14 mouse cellular contexts compared by ENCODE assay signal in the genomic region with DNA sequence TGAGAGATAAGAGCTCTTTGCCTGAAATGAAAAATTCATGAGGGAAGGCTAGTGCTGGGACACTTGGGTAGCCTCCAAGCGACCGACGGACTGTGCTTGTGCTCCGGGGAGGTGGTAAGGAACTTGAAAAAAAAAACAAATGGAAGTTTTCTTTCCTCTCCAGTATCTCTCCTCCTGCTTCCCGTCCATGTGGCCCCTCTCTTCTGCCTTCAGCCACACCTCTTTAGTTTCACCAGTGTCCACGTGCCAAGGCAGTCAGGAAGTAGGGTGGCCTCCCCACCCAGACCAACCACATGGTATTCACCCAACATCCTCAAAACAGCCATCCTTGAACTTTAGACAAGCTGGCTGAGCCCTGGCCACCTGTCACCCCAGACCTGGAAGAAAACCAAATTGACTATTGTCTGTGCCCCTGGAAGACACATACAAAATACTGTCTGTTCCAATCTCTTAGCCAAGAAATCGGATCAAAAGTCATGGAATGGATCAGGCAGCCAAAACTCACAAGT. TPM values are rescaled to one million over a fixed set of nuclear protein-coding genes. Genes with fewer than 3 reads are reported as not detected.
DNase-seq lines count a peak whose midpoint lies in the region; ATAC-seq lines count a peak whose summit lies in the region.
"Had no signal": no experiment of that assay in that cellular context is flagged by ENCODE, and none has a peak within 500 bp of the region (broad histone marks: within the 10 kb centered on the region; RNA-seq: fewer than 3 reads in every experiment).

No protein-coding gene starts in this region.

- no peaks in the 10 kb centered on the region for H3K36me3 ChIP-seq in heart, embryonic 11.5 days (ENCODE audit: control insufficient read depth, insufficient read depth, low read length)
- H3K36me3 ChIP-seq: embryonic facial prominence, embryonic 15.5 days; neural tube, embryonic 12.5 days had no signal

- no peak for ATAC-seq in heart, embryonic 11.5 days (replicated peaks; ENCODE audit: insufficient number of reproducible peaks, low FRiP score, low TSS enrichment)
- ATAC-seq: intestine, postnatal 0 days had no signal

- no peaks in the 10 kb centered on the region for H3K9me3 ChIP-seq in heart, embryonic 11.5 days (replicated peaks; ENCODE audit: control insufficient read depth, low read length)
- H3K9me3 ChIP-seq: embryonic facial prominence, embryonic 15.5 days; neural tube, embryonic 12.5 days had no signal

- peaks cover 3% of the 10 kb centered on the region; the same call in 1 of the 2 replicates for H3K4me1 ChIP-seq in heart, embryonic 11.5 days (ENCODE audit: control insufficient read depth, insufficient read depth, low read length)

- no peak overlapping the region for H3K9ac ChIP-seq in heart, embryonic 11.5 days (ENCODE audit: low read depth, low read length)
- H3K9ac ChIP-seq: embryonic facial prominence, embryonic 15.5 days; neural tube, embryonic 12.5 days had no signal

- DNase-seq in heart, adult 18-20 months = peak; percentile 50 to 67
- DNase-seq in 416B (ENCODE audit: low read depth) (peak; percentile 56), MN1 (ENCODE audit: low spot score) (no peak)
- peak; percentile 56 for DNase-seq in fat pad, adult 2 months (ENCODE audit: extremely low read depth, low read depth, low spot score)
- peak; percentile 71 to 80 for DNase-seq in kidney, postnatal 25 days
- DNase-seq in spleen, postnatal 36 days (ENCODE audit: low spot score in 2 of 2) = no peak
- DNase-seq in frontal cortex, postnatal 14 days (ENCODE audit: low spot score in 2 of 2) = no peak
- DNase-seq: cerebellum, adult 8-10 months; right cerebral cortex, postnatal 14 days had no signal

- no peak overlapping the region for H3K4me3 ChIP-seq in heart, embryonic 11.5 days (ENCODE audit: low read depth, low read length)
- H3K4me3 ChIP-seq: embryonic facial prominence, embryonic 15.5 days; neural tube, embryonic 12.5 days had no signal

- H3K27me3 ChIP-seq in heart, embryonic 11.5 days (ENCODE audit: control insufficient read depth, insufficient read depth, low read length) = no peaks in the 10 kb centered on the region
- H3K27me3 ChIP-seq: embryonic facial prominence, embryonic 15.5 days; neural tube, embryonic 12.5 days had no signal

- H3K27ac ChIP-seq in heart, embryonic 11.5 days (ENCODE audit: low read depth, low read length) = no peak overlapping the region
- H3K27ac ChIP-seq: embryonic facial prominence, embryonic 15.5 days; macrophage; neural tube, embryonic 12.5 days had no signal

- no peak overlapping the region for H3K4me2 ChIP-seq in heart, embryonic 11.5 days
- H3K4me2 ChIP-seq: embryonic facial prominence, embryonic 15.5 days; neural tube, embryonic 12.5 days had no signal

- 45% methylated on average over 7 of the region's 7 CpGs for WGBS in heart, embryonic 11.5 days (ENCODE audit: insufficient replicate concordance)

RNA-seq across cellular contexts. Expression of gene Abhd2, which starts 25.1 kb away (rescaled TPM):
- 10 to 100 TPM; 33.0 to 36.3 TPM for total RNA-seq in heart, adult 18-20 months (2021)
- polyA plus RNA-seq in heart, embryonic 11.5 days (2014; fragmentation: Nextera tagmentation; extraction: Ambion mirVana) = 4.9 and 6.1 TPM in 2 replicates

Comparison
In these comparisons a context has a peak if more than half of its experiments do, and no peak if none do; other contexts are left out.
1. DNase-seq: peak in heart, adult 18-20 months (2 of 2), 416B (single experiment), fat pad, adult 2 months (single experiment) and kidney, postnatal 25 days (2 of 2); none in spleen, postnatal 36 days (0 of 2), MN1 (single experiment) and frontal cortex, postnatal 14 days (0 of 2).